Mouse (Mus musculus) thymus, postnatal 4 days (tissue): ENCODE results near the gene Foxf1.

Source experiments
- DNase-seq: peaks from one replicate; pipeline ENCODE4 v3.0.0; 2021

Foxf1 gene

GRCm38 (mm10) chr8:121115136-121115535 is 30.9 kb downstream of the Foxf1 start:
- DNase-seq, result no peak

GRCm38 (mm10) chr8:121115948-121116347 is 31.8 kb downstream of the Foxf1 start, which contains the start of gene Foxc2:
TSS of gene Foxc2 (plus strand) at chr8:121116171.
- peak; percentile 76 for DNase-seq

GRCm38 (mm10) chr8:121116591-121117185 is 32.5 kb downstream of the Foxf1 start:
- peak; percentile 25 for DNase-seq

GRCm38 (mm10) chr8:121117186-121117651 is 33.0 kb downstream of the Foxf1 start:
- no peak for DNase-seq

GRCm38 (mm10) chr8:121117906-121118305 is 33.7 kb downstream of the Foxf1 start:
- no peak for DNase-seq

GRCm38 (mm10) chr8:121118634-121119420 is 34.6 kb downstream of the Foxf1 start:
- DNase-seq, result no peak

GRCm38 (mm10) chr8:121119635-121120455 is 35.7 kb downstream of the Foxf1 start:
- no peak for DNase-seq

GRCm38 (mm10) chr8:121120456-121121419 is 36.6 kb downstream of the Foxf1 start:
- no peak for DNase-seq

- no peak for DNase-seq
Measured at GRCm38 (mm10) chr8:121121704-121122103, 37.5 kb downstream of the Foxf1 start.

- DNase-seq, result no peak
Measured at GRCm38 (mm10) chr8:121122368-121122767, 38.2 kb downstream of the Foxf1 start.

GRCm38 (mm10) chr8:121123113-121123512 is 38.9 kb downstream of the Foxf1 start:
- DNase-seq, result no peak

GRCm38 (mm10) chr8:121124547-121125239 is 40.5 kb downstream of the Foxf1 start:
- DNase-seq, result no peak

GRCm38 (mm10) chr8:121125311-121125876 is 41.2 kb downstream of the Foxf1 start:
- DNase-seq, result peak; percentile 59

GRCm38 (mm10) chr8:121126191-121126590 is 42.0 kb downstream of the Foxf1 start:
- DNase-seq, result no peak

GRCm38 (mm10) chr8:121126694-121127093 is 42.5 kb downstream of the Foxf1 start:
- no peak for DNase-seq

GRCm38 (mm10) chr8:121127291-121127701 is 43.1 kb downstream of the Foxf1 start:
- no peak for DNase-seq

- DNase-seq, result no peak
Measured at GRCm38 (mm10) chr8:121127756-121128375, 43.7 kb downstream of the Foxf1 start, which contains the start of gene Foxl1. TSS of gene Foxl1 (plus strand) at chr8:121127940.

- no peak for DNase-seq
Measured at GRCm38 (mm10) chr8:121128531-121129264, 44.5 kb downstream of the Foxf1 start.

GRCm38 (mm10) chr8:121129265-121129940 is 45.2 kb downstream of the Foxf1 start:
- DNase-seq, result no peak
